Mouse (Mus musculus): Measurements from ENCODE around the gene BC055324. TPM values are rescaled to one million over a fixed set of nuclear protein-coding genes. Genes with fewer than 3 reads are reported as not detected.

Gene BC055324
- total RNA-seq, 2 experiments from 2014 or later, result 4.3 to 6.0 TPM

DNA sequence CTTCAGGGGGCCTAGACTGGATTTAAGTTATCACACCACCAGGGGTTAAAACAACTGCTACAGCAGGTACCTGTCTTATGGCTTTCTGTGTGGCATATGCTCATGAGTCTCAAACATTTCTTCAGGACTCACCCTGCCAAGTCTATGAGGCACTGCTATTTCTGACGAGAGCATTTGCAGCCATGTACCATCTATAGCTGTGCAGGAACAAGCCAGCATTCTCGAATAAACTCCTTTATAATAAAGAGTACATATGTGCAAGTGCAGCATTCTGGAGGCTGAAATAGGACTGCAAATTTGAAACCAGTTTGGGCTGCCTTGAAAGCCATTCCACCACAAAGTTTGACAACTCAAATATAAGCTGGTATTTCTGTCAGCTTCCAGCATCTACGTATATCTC lies 36.6 kb downstream of the BC055324 start:
- DNase-seq (ENCODE audit: low spot score in 2 of 2), result no peak

DNA sequence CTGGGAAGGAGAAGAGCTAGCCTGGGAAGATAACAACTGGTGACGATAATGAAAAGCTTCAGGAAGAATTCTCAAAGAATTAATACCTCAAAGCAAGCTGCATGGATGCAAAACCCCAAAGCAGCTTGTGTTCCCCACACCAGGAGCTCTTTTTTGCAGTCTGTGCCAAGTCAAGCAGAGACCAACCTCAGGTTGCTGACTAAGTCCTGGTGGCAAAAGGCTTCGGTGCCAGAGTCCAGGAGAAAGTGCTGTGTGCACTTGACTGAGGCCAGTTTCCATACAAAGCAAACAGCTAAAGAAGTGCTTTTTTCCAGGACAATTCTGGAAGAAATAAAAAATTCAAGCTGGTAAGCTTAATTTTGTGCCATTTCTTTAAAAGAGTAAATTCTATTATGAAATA lies 41.2 kb downstream of the BC055324 start:
- DNase-seq (ENCODE audit: low spot score in 2 of 2), result no peak

GRCm38 (mm10) chr1:163942056-163942455 lies 52.5 kb downstream of the BC055324 start:
- no peak for DNase-seq (ENCODE audit: low spot score in 2 of 2)

- DNase-seq (ENCODE audit: low spot score in 2 of 2), result no peak
Observed at GRCm38 (mm10) chr1:163934591-163934990, 60.0 kb downstream of the BC055324 start.

DNA sequence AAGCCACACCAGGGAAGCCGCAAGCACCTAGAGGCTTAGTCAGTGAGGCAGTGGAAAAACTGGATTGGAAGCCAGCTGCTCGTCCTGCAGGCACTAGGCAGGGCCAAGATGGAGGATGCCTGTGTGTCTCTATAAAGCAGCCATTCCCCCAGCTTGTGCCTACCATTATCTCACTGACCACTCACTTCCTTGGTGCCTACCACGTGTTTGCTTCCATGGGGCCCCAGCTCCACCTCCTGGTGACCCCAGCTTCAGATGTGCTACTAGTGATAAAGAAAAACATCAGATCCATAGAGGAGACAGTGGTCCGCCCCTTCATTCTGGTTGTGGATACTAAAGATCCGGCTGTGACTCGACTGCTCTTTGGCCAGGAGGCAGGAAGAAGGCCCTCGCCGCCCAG lies 62.8 kb downstream of the BC055324 start:
- DNase-seq (ENCODE audit: low spot score in 2 of 2), result no peak

- DNase-seq (ENCODE audit: low spot score in 2 of 2), result no peak
Observed at GRCm38 (mm10) chr1:163930458-163930794, 64.2 kb downstream of the BC055324 start.

- DNase-seq (ENCODE audit: low spot score in 2 of 2), result peak; percentile 69 to 89
Observed at GRCm38 (mm10) chr1:163929636-163930457, 64.7 kb downstream of the BC055324 start.

GRCm38 (mm10) chr1:163928846-163929245 lies 65.8 kb downstream of the BC055324 start, which contains the start of gene Scyl3:
Gene Scyl3, plus strand, starts transcription at chr1:163929100.
- no peak for DNase-seq (ENCODE audit: low spot score in 2 of 2)

- no peak for DNase-seq (ENCODE audit: low spot score in 2 of 2)
Observed at GRCm38 (mm10) chr1:163924093-163924492, 70.5 kb downstream of the BC055324 start.

DNA sequence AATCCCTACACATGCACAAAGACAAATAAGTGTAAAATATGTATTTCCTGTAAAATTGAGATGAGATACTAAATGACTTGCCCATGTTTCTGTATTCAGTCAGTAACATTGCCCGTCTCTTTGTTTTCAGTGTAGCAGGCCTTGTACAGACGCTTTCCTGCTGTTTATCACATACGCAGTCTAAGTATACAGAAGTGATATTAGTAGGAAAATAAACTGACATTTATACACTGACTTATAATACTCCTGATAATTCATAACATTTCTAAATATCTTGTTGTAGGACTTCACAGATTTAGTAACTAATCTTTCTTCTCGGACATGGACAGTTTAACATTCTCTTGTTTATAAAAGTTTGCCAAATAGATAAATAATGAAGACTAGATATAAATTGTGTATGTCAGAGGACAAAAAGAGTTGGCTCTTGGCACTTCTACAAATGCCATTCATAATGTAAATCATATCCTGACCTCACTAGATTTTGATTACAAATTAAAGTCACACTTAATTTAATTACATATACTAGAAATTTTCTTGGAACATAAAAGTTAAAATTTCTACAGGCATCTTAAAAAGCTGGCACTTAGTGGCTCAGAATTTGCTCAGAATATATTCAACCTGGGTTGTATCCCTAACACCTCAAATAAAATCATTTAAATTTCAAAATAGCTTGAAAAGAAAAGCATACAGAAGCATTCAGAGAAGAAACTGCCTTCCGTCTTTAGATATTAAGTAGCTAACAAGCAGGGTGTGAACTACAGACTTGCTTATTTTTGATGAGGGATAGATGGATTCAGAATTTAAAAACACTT lies 77.0 kb downstream of the BC055324 start:
- DNase-seq (ENCODE audit: low spot score in 2 of 2), result no peak

DNA sequence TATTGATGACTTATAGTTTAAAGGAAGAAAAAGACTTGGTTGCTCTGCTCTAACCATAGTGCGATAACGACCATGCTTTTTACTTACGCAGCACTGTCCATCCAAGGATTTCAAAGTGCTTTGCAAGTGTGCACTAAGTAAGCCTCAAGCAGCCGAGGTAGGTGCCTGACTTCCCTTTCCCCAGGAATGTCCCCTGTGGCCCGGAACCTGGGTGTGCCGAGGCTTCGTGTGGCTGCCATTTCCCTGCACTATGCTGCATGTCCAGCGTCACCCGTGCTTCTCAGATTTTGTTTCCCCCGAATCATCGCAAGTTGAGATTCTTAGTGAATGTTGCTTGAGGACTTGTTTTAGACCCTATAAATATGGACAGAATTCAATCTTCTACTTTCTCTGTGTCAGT lies 82.6 kb downstream of the BC055324 start:
- no peak for DNase-seq (ENCODE audit: low spot score in 2 of 2)

DNA sequence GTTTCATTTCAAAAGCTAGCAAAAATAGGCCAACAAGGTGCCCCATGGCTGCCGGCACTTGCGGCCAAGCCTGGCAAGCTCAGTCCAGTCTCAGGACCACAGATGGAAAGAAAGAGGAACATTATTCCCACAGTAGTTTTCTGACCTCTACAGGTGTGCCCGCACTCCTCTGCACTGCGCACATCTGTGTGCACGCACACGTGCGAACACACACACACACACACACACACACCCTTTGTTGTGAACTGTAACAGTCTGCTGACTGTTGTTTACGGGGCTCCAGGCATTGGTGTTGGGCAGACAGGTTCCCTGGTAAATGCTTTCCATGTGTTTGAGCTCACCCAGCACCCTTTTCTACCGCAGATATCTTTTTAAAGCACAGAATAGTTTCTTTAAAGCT lies 83.8 kb downstream of the BC055324 start:
- no peak for DNase-seq (ENCODE audit: low spot score in 2 of 2)

DNA sequence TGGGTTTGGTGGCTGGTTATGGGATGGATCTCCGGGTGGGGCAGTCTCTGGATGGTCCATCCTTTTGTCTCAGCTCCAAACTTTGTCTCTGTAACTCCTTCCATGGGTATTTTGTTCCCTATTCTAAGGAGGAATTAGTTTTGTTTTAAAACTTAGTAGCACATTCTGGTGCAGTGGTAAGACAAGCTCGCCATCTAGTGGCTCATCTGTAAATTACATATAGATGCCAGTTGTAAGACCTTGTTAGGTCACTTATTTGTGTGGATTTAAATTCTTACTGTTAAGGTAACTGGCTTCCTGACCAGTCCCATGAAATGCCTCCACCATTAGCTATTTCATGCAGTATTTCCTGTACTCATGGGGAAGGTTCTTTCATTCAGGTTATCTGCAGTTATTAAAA lies 84.3 kb downstream of the BC055324 start:
- no peak for DNase-seq (ENCODE audit: low spot score in 2 of 2)

DNA sequence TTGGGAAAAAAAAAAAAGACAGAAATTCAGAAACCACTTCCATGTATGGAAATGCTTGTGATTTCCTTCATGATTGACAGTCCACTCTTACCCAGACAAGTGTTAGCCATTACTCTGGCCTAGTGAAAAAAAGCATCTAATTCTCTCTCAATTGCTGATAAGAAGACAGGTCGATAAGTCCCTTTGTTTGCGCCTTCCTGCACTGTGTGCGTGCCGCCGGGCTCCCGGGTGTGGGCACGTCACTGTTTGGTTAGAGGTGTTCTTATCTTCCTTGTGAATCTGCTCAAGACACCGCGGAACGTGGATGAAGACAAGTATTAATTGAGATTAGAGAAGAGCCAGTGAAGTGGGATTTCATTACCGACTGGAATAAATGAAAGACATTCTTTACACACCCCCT lies 86.2 kb downstream of the BC055324 start:
- no peak for DNase-seq (ENCODE audit: low spot score in 2 of 2)

DNA sequence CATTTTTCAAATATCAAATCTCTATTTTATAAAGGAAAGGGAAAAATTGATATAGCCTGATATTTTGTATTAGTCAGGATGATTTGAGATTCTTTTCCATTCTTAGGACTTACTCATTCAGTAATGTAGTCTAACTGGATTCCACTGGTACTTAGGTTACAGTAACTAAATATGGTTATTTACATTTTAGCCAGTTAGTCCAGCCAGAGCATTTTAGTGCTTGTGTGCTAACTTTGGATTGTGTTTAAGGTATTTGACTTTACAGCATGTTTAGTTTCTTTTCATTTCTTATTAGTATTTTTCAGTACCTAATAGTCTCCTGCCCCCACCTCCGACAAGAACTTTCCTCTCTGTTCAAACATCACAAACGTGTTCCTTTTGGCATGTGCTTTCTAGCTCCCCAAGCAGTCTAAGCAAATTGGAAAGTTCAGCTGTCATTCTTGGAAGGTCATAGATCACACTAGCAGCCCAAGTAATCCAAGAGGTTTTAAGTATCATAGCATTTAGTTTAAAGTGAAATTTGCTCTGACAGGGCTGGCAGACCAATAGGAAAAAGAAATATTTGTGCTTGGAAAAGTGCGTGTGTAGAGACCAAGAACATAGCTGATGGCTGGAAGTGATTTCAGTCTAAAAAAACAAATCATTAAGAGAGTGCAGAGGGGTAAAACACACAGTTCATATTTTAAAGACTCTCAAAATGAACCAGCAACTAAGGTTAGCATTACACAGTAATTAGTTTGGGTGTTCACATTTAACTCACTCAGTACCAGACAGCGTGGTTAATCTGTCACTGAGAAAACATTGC lies 87.4 kb downstream of the BC055324 start:
- DNase-seq (ENCODE audit: low spot score in 2 of 2), result no peak

DNA sequence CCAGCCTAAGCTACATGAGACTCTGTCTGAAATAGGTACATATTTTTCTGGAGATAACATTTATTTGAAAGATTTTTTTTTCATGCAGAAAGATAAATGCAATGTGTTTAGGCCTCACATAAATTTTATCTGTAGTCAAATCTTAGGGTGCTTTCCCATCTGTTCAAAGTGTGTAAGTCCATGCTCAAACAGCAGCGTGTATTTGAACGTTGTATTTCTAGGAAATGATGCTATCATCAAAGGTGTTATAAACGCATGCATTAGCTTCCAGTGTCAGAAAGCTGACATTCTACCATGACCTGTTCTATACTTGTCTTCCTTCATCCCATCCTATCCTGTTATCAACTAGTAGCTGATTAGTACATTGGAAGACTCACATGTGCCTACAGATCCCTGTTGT lies 91.2 kb downstream of the BC055324 start:
- no peak for DNase-seq (ENCODE audit: low spot score in 2 of 2)

DNA sequence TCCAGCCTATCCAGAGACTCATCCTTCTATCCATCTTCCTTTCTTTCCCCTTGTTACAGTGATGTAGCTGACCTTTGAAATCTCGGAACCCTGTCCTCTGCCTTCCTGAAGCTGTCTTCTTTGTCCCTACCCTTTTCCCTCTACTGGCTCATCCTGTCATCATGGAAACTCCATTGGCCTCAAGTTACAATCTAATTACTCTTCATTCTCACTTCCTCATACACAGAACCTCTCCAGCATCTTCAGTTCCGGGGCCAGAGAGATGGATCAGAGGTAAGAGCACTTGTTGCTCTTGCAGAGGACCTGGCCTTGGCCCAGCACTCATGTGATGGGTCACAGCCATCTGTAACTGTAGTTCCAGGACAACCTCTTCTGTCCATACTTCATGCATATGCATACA lies 94.4 kb downstream of the BC055324 start:
- no peak for DNase-seq (ENCODE audit: low spot score in 2 of 2)

- no peak for DNase-seq (ENCODE audit: low spot score in 2 of 2)
Observed at GRCm38 (mm10) chr1:163899575-163899974, 95.0 kb downstream of the BC055324 start.

DNA sequence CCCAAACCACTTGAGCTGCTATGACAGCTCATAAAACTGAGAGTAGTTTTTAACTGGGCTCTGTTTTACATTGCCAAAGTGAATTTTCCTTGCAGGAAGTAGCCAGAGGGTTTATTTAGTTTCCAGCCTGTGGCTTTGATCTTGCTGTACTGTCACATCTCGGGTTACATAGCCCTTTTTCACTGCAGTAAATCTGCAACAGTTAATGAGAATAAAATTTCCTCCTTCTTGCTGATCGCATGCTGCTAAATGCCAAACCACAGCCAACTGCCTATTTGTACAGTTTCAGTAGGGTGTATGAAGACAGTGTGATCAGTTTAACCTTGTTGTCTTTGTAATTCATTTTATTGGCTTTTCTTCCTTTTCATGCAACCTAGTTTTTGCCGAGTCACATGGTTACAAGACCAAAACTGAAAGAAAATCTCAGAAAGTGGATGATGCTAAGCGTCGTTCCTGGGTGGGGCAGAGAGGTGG lies 96.3 kb downstream of the BC055324 start:
- no peak for DNase-seq (ENCODE audit: low spot score in 2 of 2)
